Mouse (Mus musculus) midbrain, postnatal 0 days (tissue): Measurements from ENCODE around the gene Alkbh6. TPM values are rescaled to one million over a fixed set of nuclear protein-coding genes. Genes with fewer than 3 reads are reported as not detected.

Experiments used
- ATAC-seq: fragments of 200-750 bp; cut with Nextera tagmentation; 2 replicates; pipeline ENCODE4 v1.8.0; 2017; ENCODE audit warnings: moderate number of reproducible peaks, mild to moderate bottlenecking, moderate TSS enrichment, moderate library complexity; ENCODE audit not compliant: low FRiP score
- DNase-seq: peaks from one replicate; pipeline ENCODE4 v3.0.0-alpha.2; 2015; ENCODE audit warnings: low spot score
- H3K27ac ChIP-seq: fragments of 300-500 bp; sonication (generic); 2 replicates; pipeline ENCODE4 v1.5.1; 2014; ENCODE audit warnings: low read depth, mild to moderate bottlenecking, low read length, mixed read lengths
- H3K27me3 ChIP-seq: fragments of 300-500 bp; sonication (generic); 2 replicates; pipeline ENCODE4 v1.6.1; 2014; ENCODE audit warnings: low read length, control low read depth, mixed read lengths; ENCODE audit not compliant: insufficient read depth
- H3K36me3 ChIP-seq: fragments of 300-500 bp; sonication (generic); 2 replicates; pipeline ENCODE4 v1.6.1; 2014; ENCODE audit warnings: low read length, control low read depth, mixed read lengths; ENCODE audit not compliant: insufficient read depth
- H3K4me1 ChIP-seq: fragments of 300-500 bp; sonication (generic); 2 replicates; pipeline ENCODE4 v1.6.1; 2014; ENCODE audit warnings: mild to moderate bottlenecking, control low read depth, antibody characterized with exemption, low read length, mixed read lengths; ENCODE audit not compliant: insufficient read depth
- H3K4me2 ChIP-seq: fragments of 300-500 bp; sonication (generic); 2 replicates; pipeline ENCODE4 v1.6.1; 2014; ENCODE audit warnings: low read depth, mild to moderate bottlenecking, low read length, mixed read lengths; ENCODE audit not compliant: poor library complexity, severe bottlenecking
- H3K4me3 ChIP-seq: fragments of 300-500 bp; sonication (generic); 2 replicates; pipeline ENCODE4 v1.5.1; 2014; ENCODE audit warnings: low read depth, mild to moderate bottlenecking, low read length, moderate library complexity
- H3K9ac ChIP-seq: fragments of 300-500 bp; sonication (generic); replicated peaks from 2 replicates; pipeline ENCODE4 v1.6.1; 2014; ENCODE audit warnings: mild to moderate bottlenecking, low read length, moderate library complexity, mixed read lengths; ENCODE audit not compliant: poor library complexity, severe bottlenecking
- H3K9me3 ChIP-seq: fragments of 300-500 bp; sonication (generic); 2 replicates; pipeline ENCODE4 v1.6.1; 2016; ENCODE audit warnings: low read length, control low read depth
- CTCF ChIP-seq: IDR thresholded peaks from 2 replicates; pipeline ENCODE4 v1.5.1; 2016; ENCODE audit warnings: antibody characterized with exemption, mild to moderate bottlenecking
- WGBS: fragments of 180-500 bp; shearing (Covaris S2); extraction: QIAGEN DNeasy Blood & Tissue Kit; methylation state at CpG from one replicate; pipeline ENCODE4 v1.1.7; 2014; 5-methylcytosine and 5-hydroxymethylcytosine counted together
- polyA plus RNA-seq: library from polyadenylated mRNA; unstranded; fragments of >200 nt; fragmentation: Nextera tagmentation; extraction: Ambion mirVana; gene quantifications from 2 replicates; pipeline ENCODE4 v1.2.1, GENCODE M21; 2015
- total RNA-seq: library from RNA; depleted of rRNA; stranded (reverse); fragments of >200 nt; gene quantifications from 2 replicates; pipeline ENCODE4 v1.2.3, GENCODE M21; 2014; rRNA removed

The Alkbh6 gene
- 76.1 and 121 TPM in 2 replicates for total RNA-seq
- 129 and 140 TPM in 2 replicates for polyA plus RNA-seq

GRCm38 (mm10) chr7:30308076-30309005, at the start of gene Alkbh6:
Alkbh6 (plus strand) TSS chr7:30308717.
- Histone ChIP-seq H3K27ac (peak within 1 kb of the TSS; percentile 76), H3K4me3 (peak within 1 kb of the TSS; percentile 55), H3K4me1 (peaks cover 8% of the 10 kb centered on the region; the same call in 1 of the 2 replicates), H3K4me2 (peak within 1 kb of the TSS; percentile 78), H3K9me3 (no peaks in the 10 kb centered on the region), H3K27me3 (no peaks in the 10 kb centered on the region), H3K9ac (peak within 1 kb of the TSS; percentile 54), H3K36me3 (peaks cover 32% of the 10 kb centered on the region)
- peak; percentile 99 for ATAC-seq
- WGBS = 4% methylated on average over 27 of the region's 27 CpGs
- peak; percentile 99 for DNase-seq
- TF ChIP-seq CTCF = peak; percentile 8; the same call in 1 of the 2 replicates

GRCm38 (mm10) chr7:30265041-30265440, 43.5 kb upstream of the Alkbh6 start:
- DNase-seq (no peak), ATAC-seq (no peak)
- no peak overlapping the region for H3K27ac ChIP-seq
- no peaks in the 10 kb centered on the region for H3K4me1 ChIP-seq
- no peak for TF ChIP-seq CTCF
- WGBS = 81% methylated on average over 2 of the region's 2 CpGs
- no peak overlapping the region for H3K9ac ChIP-seq
- H3K27me3 ChIP-seq = no peaks in the 10 kb centered on the region
- H3K4me3 ChIP-seq = no peak overlapping the region
- no peaks in the 10 kb centered on the region for H3K36me3 ChIP-seq
- H3K9me3 ChIP-seq = no peaks in the 10 kb centered on the region
- H3K4me2 ChIP-seq = no peak overlapping the region

- H3K9ac ChIP-seq = no peak overlapping the region
- no peak for DNase-seq
- H3K36me3 ChIP-seq = no peaks in the 10 kb centered on the region
- H3K4me1 ChIP-seq = no peaks in the 10 kb centered on the region
- ATAC-seq = no peak
- no peak overlapping the region for H3K27ac ChIP-seq
- H3K27me3 ChIP-seq = no peaks in the 10 kb centered on the region
- H3K4me2 ChIP-seq = no peak overlapping the region
- 96% methylated on average over 5 of the region's 5 CpGs for WGBS
- H3K9me3 ChIP-seq = no peaks in the 10 kb centered on the region
- no peak overlapping the region for H3K4me3 ChIP-seq
- no peak for TF ChIP-seq CTCF
Measured at GRCm38 (mm10) chr7:30265531-30265930, 43.0 kb upstream of the Alkbh6 start.

- TF ChIP-seq CTCF = no peak
- WGBS = 97% methylated on average over 7 of the region's 7 CpGs
- Histone ChIP-seq H3K4me3 (no peak overlapping the region), H3K27ac (no peak overlapping the region), H3K9me3 (no peaks in the 10 kb centered on the region), H3K4me2 (no peak overlapping the region), H3K27me3 (no peaks in the 10 kb centered on the region), H3K4me1 (no peaks in the 10 kb centered on the region), H3K9ac (no peak overlapping the region), H3K36me3 (no peaks in the 10 kb centered on the region)
- ATAC-seq = no peak
- no peak for DNase-seq
Measured at GRCm38 (mm10) chr7:30265935-30266334, 42.6 kb upstream of the Alkbh6 start.

GRCm38 (mm10) chr7:30266780-30267179, 41.7 kb upstream of the Alkbh6 start:
- Histone ChIP-seq H3K9ac (no peak overlapping the region), H3K36me3 (no peaks in the 10 kb centered on the region), H3K9me3 (no peaks in the 10 kb centered on the region), H3K27me3 (no peaks in the 10 kb centered on the region), H3K4me3 (no peak overlapping the region), H3K4me2 (no peak overlapping the region), H3K4me1 (no peaks in the 10 kb centered on the region), H3K27ac (no peak overlapping the region)
- ATAC-seq = no peak
- WGBS = 76% methylated on average over 3 of the region's 3 CpGs
- no peak for TF ChIP-seq CTCF
- DNase-seq = no peak

GRCm38 (mm10) chr7:30269641-30270040, 38.9 kb upstream of the Alkbh6 start:
- Histone ChIP-seq H3K9me3 (no peaks in the 10 kb centered on the region), H3K4me1 (no peaks in the 10 kb centered on the region), H3K9ac (no peak overlapping the region), H3K4me3 (no peak overlapping the region), H3K27me3 (no peaks in the 10 kb centered on the region), H3K36me3 (no peaks in the 10 kb centered on the region), H3K27ac (no peak overlapping the region), H3K4me2 (no peak overlapping the region)
- WGBS = 86% methylated on average over 4 of the region's 4 CpGs
- ATAC-seq (no peak), DNase-seq (no peak)
- no peak for TF ChIP-seq CTCF
